Mouse (Mus musculus) cerebellum, postnatal 4 days (tissue): ENCODE data around the gene Aldh3b3.
"Not testable (repeated sequence)": the region's sequence is repeated elsewhere in the genome, so short reads cannot be mapped to it uniquely, and the experiment has no call there.

Experiments used
- DNase-seq, 2 experiments: peaks; one replicate each; pipeline ENCODE4 v3.0.0; 2022; ENCODE audit warnings: low spot score in 2 of 2, mixed read lengths in 1 of 2

The Aldh3b3 gene

GRCm38 (mm10) chr19:3935896-3936850 lies 22.3 kb upstream of the Aldh3b3 start:
- DNase-seq, result peak in 1 of 2 experiments; percentile 23

DNA sequence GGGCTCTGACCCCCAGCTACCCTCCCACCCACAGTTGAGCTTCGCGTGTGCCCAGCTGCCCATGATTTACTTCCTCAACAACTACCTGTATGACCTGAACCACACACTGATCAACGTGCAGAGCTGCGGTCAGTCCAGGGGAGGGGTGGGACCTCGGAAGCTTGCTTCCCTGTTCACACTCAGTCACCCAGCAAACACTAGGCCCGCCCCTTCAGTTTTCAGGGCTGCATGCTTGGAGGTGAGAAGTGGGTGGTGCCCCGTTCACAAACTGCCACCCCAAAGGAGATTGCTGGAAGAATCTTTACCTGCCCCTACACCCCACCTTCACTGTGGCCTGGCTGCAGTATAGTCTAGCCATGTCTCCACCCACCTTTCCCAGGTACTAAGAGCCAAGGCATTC lies 16.1 kb upstream of the Aldh3b3 start:
- no peak for DNase-seq

- DNase-seq, result no peak
Measured at GRCm38 (mm10) chr19:3942986-3943735, 15.3 kb upstream of the Aldh3b3 start.

- DNase-seq, result no peak
Measured at GRCm38 (mm10) chr19:3945872-3946564, 12.4 kb upstream of the Aldh3b3 start.

- DNase-seq, result peak; percentile 56 to 79
Measured at GRCm38 (mm10) chr19:3946715-3947114, 11.7 kb upstream of the Aldh3b3 start.

DNA sequence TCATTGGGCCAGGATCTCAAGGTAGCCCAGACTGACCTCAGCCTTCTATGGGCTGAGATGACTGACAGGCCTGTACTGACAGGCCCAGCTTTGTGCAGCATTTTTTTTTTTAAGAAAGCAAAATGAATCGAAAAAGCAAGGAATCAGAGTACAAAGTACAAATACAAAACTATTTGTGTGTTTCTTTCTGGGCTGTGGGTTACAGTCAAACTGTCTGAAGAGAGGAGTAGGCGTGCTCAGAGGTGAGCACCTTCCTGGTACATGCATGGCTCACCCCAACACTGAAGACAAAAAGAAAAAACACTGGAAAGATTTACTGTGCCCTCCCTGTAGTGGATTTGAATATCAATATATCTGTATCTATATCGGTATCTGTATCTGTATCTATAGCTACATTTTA lies 10.6 kb upstream of the Aldh3b3 start:
- no peak for DNase-seq

DNA sequence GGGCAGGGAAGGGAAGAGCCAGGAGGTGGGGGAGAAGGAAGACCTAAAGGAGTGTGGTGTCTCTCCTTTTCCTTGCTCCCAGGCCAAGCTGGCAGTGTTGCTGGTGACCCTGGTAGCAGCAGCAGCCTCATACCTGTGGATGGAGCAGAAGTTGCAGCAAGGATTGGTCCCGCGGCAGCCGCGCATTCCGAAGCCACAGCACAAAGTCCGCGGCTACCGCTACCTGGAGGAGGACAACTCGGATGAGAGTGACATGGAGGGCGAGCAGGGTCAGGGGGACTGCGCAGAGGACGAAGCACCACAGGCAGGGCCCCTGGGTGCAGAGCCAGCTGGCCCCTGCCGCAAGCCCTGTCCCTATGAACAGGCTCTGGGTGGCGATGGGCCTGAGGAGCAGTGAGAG lies 9.9 kb upstream of the Aldh3b3 start:
- DNase-seq, result no peak

DNA sequence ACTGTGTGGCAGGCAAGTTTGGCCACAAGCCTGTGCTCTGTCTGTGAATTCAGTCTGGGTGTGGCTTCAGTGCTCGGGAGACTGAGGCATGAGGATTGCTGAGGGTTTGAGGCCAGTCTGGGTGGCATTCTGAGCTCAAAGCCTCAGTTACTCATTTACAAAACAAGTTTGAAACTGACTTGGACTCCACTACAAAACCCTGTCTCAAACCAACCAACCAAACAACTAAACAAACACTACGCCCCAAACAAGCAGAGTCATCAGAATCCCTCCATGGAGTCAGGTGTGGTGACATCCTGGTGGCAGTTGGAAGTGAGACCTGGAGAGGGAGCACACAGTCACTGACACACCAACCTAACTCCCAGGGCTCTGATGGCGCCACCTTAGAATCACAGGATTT lies 8.1 kb upstream of the Aldh3b3 start:
- no peak for DNase-seq

DNA sequence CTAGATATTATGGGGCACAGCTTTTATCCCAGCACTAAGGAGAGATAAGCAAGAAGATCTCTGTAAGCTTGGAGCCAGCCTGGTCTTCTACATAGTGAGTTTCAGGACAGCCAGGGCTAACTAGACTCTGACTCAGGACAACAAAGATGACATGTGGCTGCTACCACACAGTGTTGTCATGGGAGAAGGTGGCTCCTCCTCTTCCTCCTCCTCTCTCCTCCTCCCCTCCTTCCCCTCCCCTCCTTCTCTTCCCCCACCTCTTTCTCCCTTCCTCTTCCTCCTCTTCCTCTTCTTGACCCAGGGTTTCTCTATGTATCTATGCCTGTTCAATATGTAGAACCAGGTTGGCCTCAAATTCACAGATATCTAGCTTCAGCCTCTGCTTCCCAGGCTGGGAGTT lies 7.0 kb upstream of the Aldh3b3 start:
- no peak for DNase-seq

DNA sequence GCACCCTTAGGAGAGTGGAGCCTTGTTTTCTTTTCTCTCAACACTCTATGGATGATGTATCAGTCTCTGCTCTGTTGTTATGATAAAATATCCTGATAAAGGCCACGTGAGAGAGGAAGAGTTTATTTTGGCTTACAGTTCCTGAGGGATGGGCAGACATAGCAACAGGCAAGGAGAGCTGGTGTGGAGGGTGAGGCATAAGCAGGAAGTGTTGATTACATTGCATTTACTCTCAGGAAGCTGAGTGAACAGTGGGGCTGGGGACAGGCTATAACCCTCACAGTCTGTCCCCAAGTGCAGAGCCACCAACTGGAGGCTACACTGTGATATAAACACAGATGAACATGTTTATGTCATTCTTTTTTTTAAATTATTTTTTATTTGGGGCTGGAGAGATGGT lies 6.3 kb upstream of the Aldh3b3 start:
- DNase-seq, result no peak

GRCm38 (mm10) chr19:3955033-3955432 lies 3.4 kb upstream of the Aldh3b3 start:
- no peak for DNase-seq

DNA sequence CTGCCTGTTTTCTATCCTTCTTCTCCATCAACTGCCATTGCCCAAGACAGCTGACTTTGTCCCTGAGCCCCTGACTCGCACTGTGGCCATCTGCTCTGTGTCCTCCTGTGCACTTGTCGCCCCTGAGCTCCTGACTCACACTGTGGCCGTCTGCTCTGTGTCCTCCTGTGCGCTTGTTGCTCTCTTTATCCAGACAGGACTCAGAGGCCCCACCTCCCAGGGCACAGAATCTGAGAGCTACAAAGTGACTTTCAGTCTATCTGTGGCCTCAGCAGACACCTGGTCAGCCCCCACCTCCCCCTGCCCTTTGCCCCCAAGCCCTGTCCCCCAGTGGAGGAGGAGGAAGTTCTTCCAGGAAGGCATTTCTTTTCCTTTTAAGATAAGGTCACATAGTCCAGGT lies 2.6 kb upstream of the Aldh3b3 start:
- no peak for DNase-seq

GRCm38 (mm10) chr19:3957296-3958036 lies 979 bp upstream of the Aldh3b3 start:
- not testable (repeated sequence) for DNase-seq

- DNase-seq, result no peak
Measured at GRCm38 (mm10) chr19:3959030-3959429, 585 bp downstream of the Aldh3b3 start.

- DNase-seq, result no peak
Measured at GRCm38 (mm10) chr19:3960211-3960610, 1.8 kb downstream of the Aldh3b3 start.

- DNase-seq, result not testable (repeated sequence)
Measured at GRCm38 (mm10) chr19:3961805-3962204, 3.4 kb downstream of the Aldh3b3 start.

- no peak for DNase-seq
Measured at GRCm38 (mm10) chr19:3962469-3962868, 4.0 kb downstream of the Aldh3b3 start.

DNA sequence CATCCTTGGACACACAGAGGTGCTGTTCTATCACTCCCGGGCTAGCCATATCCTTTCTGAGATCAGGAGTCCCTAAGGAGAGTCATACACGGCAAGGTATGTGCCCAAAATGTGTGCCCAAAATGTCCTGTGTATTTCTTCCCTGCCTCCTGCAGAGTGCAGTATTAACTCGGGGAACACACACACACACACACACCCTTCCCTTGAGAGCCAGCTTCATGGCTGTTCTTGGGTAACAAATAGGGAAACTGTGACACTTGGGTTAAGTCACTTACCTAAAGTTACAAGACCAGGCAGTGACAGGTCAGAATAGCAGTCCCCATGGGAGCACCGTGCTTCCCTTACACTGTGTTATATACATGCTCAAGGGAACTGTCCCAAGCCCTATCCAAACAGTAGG lies 5.6 kb downstream of the Aldh3b3 start:
- no peak for DNase-seq

GRCm38 (mm10) chr19:3966330-3967075 lies 8.1 kb downstream of the Aldh3b3 start:
- DNase-seq, result no peak

- DNase-seq, result no peak
Measured at GRCm38 (mm10) chr19:3967258-3967657, 8.8 kb downstream of the Aldh3b3 start.

DNA sequence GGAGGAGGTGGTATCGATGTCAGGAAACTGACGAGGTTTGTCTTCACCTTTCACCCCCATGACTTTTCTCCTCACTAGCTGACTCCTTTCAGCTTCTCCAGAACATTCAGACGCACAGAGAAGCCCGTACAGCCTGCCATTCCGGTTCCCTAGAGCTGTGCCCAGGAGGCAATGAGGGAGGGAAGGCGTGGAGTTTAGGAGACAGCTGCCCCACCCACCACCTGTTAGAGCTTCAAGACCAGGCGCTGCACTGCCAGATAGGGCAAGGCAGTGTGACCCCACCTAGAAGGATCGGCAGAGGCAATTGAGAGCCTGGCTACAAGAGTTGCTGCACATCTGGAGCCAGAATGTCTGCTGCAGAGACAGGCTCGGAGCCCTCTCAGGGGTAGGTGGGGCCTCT lies 13.8 kb downstream of the Aldh3b3 start, which contains the start of gene Aldh3b2:
Aldh3b2 (plus strand) TSS at position 100 of the 400 bp plus-strand sequence.
- no peak for DNase-seq
